Mouse (Mus musculus): ENCODE results near the gene Fam43a.

DNA sequence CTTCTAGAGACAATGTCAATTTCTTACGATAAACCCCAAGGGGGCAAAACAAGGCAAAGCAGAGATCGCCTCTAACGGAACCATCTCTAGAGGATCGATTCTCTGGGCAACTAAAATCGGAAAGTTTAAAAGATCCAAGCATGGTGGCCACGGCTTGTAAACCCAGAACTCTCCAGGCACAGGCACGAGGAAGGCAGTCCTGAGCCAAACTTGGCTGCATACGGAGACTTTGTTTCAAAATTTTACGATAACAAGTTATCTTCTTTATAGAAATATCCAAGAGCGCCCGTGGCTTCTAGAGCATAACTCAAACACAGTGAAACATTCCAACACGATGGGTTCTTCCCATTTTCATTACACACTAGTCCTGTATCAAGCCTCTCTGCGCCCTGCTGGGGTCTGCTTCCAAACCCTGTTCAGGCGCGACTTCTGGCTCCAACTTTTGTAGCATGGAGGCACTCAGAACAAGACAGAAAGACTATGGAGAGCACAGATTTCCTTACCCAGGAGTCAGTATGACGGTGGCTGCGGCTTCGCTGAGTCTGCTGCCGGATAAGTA is 12.5 kb upstream of the Fam43a start:
- TF ChIP-seq POLR2A (IDR thresholded peaks at IDR 0.05; ENCODE audit: low read depth, low read length) (no peak), CTCF (conservative IDR thresholded peaks at IDR 0.05; ENCODE audit: insufficient read depth, insufficient read length, low read depth, low read length) (no peak)

Data from kidney, adult 2 months (tissue).